Mouse (Mus musculus) frontal cortex, postnatal 14 days (tissue): ENCODE measurements at regions not wholly inside any gene's neighbourhood (a gene's known extent, or its start where the extent isn't known, plus 50 kb on each side); places are given as distances from the start of the nearest gene placed in this dataset.
"Not testable (repeated sequence)": the region's sequence is repeated elsewhere in the genome, so short reads cannot be mapped to it uniquely, and the experiment has no call there.

ENCODE experiments used
- DNase-seq, 2 experiments: peaks; one replicate each; pipeline ENCODE4 v3.0.0; 2022; ENCODE audit warnings: low spot score in 2 of 2

GRCm38 (mm10) chr11:56505068-56505467 lies 464.3 kb upstream of the Nmur2 start:
- no peak for DNase-seq

GRCm38 (mm10) chr11:56514941-56515340 lies 474.1 kb upstream of the Nmur2 start:
- DNase-seq, result no peak

GRCm38 (mm10) chr11:56518486-56518885 lies 477.7 kb upstream of the Nmur2 start:
- DNase-seq, result no peak

GRCm38 (mm10) chr11:56550736-56551135 lies 460.5 kb upstream of the Gria1 start:
- DNase-seq, result no peak

GRCm38 (mm10) chr11:56556332-56556731 lies 454.9 kb upstream of the Gria1 start:
- DNase-seq, result no peak

- no peak for DNase-seq
Measured at GRCm38 (mm10) chr11:56580028-56580427, 431.2 kb upstream of the Gria1 start.

GRCm38 (mm10) chr11:56583054-56583453 lies 428.1 kb upstream of the Gria1 start:
- DNase-seq, result no peak

- not testable (repeated sequence) for DNase-seq
Measured at GRCm38 (mm10) chr11:56593435-56593834, 417.8 kb upstream of the Gria1 start.

- DNase-seq, result no peak
Measured at GRCm38 (mm10) chr11:56603742-56604141, 407.4 kb upstream of the Gria1 start.

- peak; percentile 12 to 13 for DNase-seq
Measured at GRCm38 (mm10) chr11:56627659-56628058, 383.5 kb upstream of the Gria1 start.

GRCm38 (mm10) chr11:56633445-56633844 lies 377.7 kb upstream of the Gria1 start:
- DNase-seq, result no peak

GRCm38 (mm10) chr11:56636606-56637226 lies 374.5 kb upstream of the Gria1 start:
- DNase-seq, result no peak

GRCm38 (mm10) chr11:56641716-56642115 lies 369.5 kb upstream of the Gria1 start:
- no peak for DNase-seq
